Mouse (Mus musculus) kidney, postnatal 10 days (tissue): ENCODE measurements around the gene Vmn2r-ps159.
"Not testable (repeated sequence)": the region's sequence is repeated elsewhere in the genome, so short reads cannot be mapped to it uniquely, and the experiment has no call there.

Experiments used
- DNase-seq: peaks from one replicate; pipeline ENCODE4 v3.0.0; 2021; ENCODE audit warnings: mixed read lengths

The Vmn2r-ps159 gene

DNA sequence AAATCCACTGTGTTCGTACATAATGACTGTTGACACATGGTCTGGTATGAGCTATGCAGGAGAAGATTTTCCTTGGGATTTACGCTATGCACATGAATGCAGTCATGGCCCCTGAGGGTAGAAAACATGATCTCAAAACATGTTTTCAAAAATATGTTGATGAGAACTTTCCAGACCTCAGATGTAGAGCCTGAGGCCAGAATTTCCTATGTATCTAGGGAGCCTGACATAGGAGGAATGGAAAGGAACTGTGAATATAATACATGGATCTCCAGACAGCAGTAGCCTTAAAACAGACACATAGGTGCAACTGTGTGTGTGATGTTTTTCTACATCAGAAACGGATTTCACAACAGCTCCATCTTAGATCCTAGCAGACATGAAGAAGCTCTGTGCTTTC is at the start of gene Vmn2r-ps159:
Vmn2r-ps159 (plus strand) TSS at position 301 of the 400 bp plus-strand sequence.
- not testable (repeated sequence) for DNase-seq

DNA sequence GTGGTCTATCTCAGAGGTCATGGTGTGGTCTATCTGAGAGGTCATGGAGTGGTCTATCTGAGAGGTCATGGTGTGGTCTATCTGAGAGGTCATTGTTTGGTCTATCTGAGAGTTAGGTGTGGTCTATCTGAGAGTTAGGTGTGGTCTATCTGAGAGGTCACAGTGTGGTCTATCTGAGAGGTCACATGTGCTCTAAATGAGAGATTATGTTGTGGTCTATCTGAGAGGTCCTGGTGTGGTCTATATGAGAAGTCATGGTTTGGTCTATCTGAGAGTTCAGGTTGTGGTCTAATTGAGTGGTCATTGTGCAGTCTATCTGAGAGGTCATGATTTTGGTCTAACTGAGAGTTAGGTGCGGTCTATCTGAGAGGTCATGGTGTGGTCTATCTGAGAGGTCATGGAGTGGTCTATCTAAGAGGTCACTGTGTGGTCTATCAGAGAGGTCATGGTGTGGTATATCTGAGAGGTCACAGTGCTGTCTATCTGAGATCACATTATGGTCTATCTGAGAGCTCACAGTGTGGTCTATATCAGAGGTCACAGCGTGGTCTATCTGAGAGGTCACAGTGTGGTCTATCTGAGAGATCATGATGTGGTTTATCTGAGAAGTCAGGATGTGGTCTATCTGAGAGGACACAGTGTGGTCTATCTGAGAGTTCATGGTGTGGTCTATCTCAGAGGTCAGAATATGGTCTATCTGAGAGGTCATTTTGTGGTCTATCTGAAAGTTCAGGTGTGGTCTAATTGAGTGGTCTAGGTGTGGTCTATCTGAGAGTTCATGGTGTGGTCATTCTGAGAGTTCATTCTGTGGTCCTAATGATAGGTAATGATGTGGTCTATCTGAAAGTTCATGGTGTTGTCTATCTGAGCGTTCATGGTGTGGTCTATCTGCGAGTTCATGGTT is 10.9 kb downstream of the Vmn2r-ps159 start:
- not testable (repeated sequence) for DNase-seq

DNA sequence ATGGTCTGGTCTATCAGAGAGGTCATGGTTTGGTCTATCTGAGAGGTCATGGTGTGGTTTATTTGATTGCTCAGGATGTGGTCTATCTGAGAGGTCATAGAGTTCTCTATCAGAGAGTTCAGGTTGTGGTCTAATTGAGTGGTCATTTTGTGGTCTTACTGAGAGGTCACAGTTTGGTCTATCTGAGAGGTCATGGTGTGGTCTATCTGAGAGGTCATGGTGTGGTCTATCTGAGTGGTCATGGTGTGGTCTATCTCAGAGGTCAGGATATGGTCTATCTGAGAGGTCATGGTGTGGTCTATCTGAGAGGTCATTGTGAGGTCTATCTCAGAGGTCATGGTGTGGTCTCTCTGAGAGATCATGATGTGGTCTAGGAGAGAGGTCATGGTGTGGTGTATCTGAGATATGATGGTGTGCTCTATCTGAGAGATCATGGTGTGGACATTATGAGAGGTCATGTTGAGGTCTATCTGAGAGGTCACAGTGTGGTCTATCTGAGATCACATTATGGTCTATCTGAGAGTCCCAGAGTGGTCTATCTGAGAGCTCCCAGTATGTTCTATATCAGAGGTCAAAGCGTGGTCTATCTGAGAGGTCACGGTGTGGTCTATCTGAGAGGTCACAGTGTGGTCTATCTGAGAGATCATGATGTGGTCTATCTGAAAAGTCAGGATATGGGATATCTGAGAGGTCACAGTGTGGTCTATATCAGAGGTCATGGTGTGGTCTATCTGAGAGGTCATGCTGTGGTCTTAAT is 11.8 kb downstream of the Vmn2r-ps159 start:
- DNase-seq = no peak

DNA sequence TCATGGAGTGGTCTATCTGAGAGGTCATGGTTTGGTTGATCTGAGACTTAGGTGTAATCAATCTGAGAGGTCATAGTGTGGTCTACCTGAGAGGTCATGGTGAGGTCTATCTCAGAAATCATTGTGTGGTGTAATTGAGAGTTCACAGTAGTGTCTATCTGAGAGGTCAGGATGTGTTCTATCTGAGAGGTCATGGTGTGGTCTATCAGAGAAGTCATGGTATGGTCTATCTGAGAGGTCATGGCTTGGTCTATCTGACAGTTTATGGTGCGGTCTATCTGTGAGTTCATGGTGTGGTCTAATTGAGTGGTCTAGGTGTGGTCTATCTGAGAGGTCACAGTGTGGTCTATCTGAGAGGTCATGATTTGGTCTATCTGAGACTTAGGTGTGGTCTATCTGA is 12.4 kb downstream of the Vmn2r-ps159 start:
- no peak for DNase-seq

DNA sequence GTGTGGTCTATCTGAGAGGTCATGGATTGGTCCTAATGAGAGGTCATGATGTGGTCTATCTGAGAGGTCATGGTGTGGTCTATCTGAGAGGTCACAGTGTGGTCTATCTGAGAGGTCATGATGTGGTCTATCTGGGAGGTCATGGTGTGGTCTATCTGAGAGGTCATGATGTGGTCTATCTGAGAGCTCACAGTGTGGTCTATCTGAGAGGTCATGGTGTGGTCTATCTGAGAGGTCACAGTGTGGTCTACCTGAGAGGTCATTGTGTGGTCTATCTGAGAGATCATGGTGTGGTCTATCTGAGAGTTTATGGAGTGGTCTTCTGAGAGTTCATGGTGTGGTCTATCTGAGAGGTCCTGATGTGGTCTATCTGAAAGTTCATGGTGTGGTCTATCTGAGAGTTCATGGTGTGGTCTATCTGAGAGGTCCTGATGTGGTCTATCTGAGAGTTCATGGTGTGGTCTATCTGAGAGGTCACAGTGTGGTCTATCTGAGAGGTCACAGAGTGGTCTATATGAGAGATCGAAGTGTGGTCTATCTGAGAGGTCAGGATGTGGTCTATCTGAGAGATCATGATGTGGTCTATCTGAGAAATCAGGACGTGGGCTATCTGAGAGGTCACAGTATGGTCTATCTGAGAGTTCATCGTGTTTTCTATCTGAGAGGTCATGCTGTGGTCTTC is 26.0 kb downstream of the Vmn2r-ps159 start:
- DNase-seq = not testable (repeated sequence)
